Mouse (Mus musculus) stomach, postnatal 0 days (tissue): ENCODE data around the gene Ctsd. TPM values are rescaled to one million over a fixed set of nuclear protein-coding genes. Genes with fewer than 3 reads are reported as not detected.
A peak's percentile ranks its signal among the peaks of the same experiment; 100 is the strongest.

Experiments used
- ATAC-seq: fragments of 200-750 bp; cut with Nextera tagmentation; 2 replicates; pipeline ENCODE4 v1.8.0; 2017; ENCODE audit not compliant: low FRiP score, low TSS enrichment
- DNase-seq: peaks from one replicate; pipeline ENCODE4 v3.0.0-alpha.2; 2016; ENCODE audit warnings: low spot score
- H3K27ac ChIP-seq: fragments of 300-500 bp; sonication (generic); replicated peaks from 2 replicates; pipeline ENCODE4 v1.5.1; 2014; ENCODE audit warnings: mild to moderate bottlenecking, control low read depth
- H3K27me3 ChIP-seq: fragments of 300-500 bp; sonication (generic); 2 replicates; pipeline ENCODE4 v1.6.1; 2014; ENCODE audit warnings: low read length; ENCODE audit not compliant: control insufficient read depth, insufficient read depth
- H3K36me3 ChIP-seq: fragments of 300-500 bp; sonication (generic); 2 replicates; pipeline ENCODE4 v1.6.1; 2014; ENCODE audit warnings: low read length, mixed read lengths; ENCODE audit not compliant: control insufficient read depth, insufficient read depth
- H3K4me1 ChIP-seq: fragments of 300-500 bp; sonication (generic); replicated peaks from 2 replicates; pipeline ENCODE4 v1.6.1; 2014; ENCODE audit warnings: antibody characterized with exemption; ENCODE audit not compliant: control insufficient read depth, insufficient read depth
- H3K4me2 ChIP-seq: fragments of 300-500 bp; sonication (generic); replicated peaks from 2 replicates; pipeline ENCODE4 v1.6.1; 2014; ENCODE audit warnings: low read depth, mild to moderate bottlenecking, control low read depth, moderate library complexity
- H3K4me3 ChIP-seq: fragments of 300-500 bp; sonication (generic); 2 replicates; pipeline ENCODE4 v1.5.1; 2014; ENCODE audit warnings: low read depth, low read length, control low read depth
- H3K9ac ChIP-seq: fragments of 300-500 bp; sonication (generic); 2 replicates; pipeline ENCODE4 v1.6.1; 2014; ENCODE audit warnings: mild to moderate bottlenecking, low read length, control low read depth, mixed read lengths
- H3K9me3 ChIP-seq: fragments of 300-500 bp; sonication (generic); 2 replicates; pipeline ENCODE4 v1.6.1; 2016; ENCODE audit warnings: low read length; ENCODE audit not compliant: control insufficient read depth
- CTCF ChIP-seq: IDR thresholded peaks from 2 replicates; pipeline ENCODE4 v1.5.1; 2016; ENCODE audit warnings: antibody characterized with exemption, low read depth, mild to moderate bottlenecking, moderate library complexity
- EP300 ChIP-seq: optimal IDR thresholded peaks from 2 replicates; pipeline ENCODE3; 2016; ENCODE audit warnings: antibody characterized with exemption
- WGBS: fragments of 180-500 bp; shearing (Covaris S2); extraction: QIAGEN DNeasy Blood & Tissue Kit; methylation state at CpG from one replicate; pipeline ENCODE4 v1.1.7; 2014; 5-methylcytosine and 5-hydroxymethylcytosine counted together
- polyA plus RNA-seq: library from polyadenylated mRNA; unstranded; fragments of >200 nt; fragmentation: Nextera tagmentation; extraction: Ambion mirVana; gene quantifications from 2 replicates; pipeline ENCODE4 v1.2.1, GENCODE M21; 2015

The Ctsd gene
- polyA plus RNA-seq, 1 experiment from 2014 or later, result 798 TPM

DNA sequence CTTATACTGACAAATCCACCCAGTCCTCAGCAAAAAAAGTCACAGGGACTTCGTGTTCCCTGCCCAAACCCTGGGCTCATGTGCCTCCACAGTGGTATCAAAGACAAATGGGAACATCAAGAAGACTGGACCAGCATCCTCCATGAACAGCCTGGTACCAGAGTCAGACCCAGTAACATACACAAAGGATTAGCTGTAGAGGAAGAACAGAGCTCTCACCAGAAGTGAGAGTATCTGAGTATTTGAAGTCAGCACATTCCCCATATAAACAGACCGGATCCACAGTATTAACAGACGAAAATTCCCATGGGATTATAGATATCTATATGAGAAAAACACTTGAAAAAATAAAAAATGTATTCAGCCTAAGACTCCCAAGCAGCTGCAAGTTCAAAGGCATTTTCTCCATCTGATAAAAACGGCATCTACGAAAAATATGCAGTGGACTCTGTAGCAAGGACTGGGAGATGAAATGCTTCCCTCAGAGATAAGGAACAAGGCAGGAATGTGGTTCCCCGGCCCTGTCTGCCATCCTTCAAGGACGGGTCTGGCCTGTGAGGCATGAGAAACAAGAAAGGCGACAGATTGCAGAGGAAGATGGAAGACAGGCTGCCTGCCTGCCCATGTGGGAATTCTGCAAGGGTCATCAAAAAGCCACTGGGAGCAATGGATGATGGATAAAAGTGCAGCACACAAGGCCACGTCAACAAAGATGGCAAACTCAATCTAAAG lies 61.0 kb downstream of the Ctsd start:
- H3K4me2 ChIP-seq, result no peak overlapping the region
- H3K4me1 ChIP-seq, result no peaks in the 10 kb centered on the region; the same call in 1 of the 2 replicates
- no peak for TF ChIP-seq CTCF
- TF ChIP-seq EP300, result peak; percentile 47
- H3K27me3 ChIP-seq, result no peaks in the 10 kb centered on the region
- peak; percentile 35; the same call in 1 of the 2 replicates for ATAC-seq
- H3K9ac ChIP-seq, result no peak overlapping the region; the same call in 1 of the 2 replicates
- WGBS, result 27% methylated on average over 9 of the region's 9 CpGs
- H3K9me3 ChIP-seq, result no peaks in the 10 kb centered on the region
- DNase-seq, result no peak
- no peaks in the 10 kb centered on the region for H3K36me3 ChIP-seq
- H3K27ac ChIP-seq, result peak overlapping the region; percentile 86
- H3K4me3 ChIP-seq, result no peak overlapping the region

Other genes starting within 250 kb of the Ctsd start
- gene Gm45337, start 243.4 kb downstream of the Ctsd start, polyA plus RNA-seq, result not detected in 2 replicates
- not detected in 2 replicates for gene Gm29735, start 230.9 kb downstream of the Ctsd start, polyA plus RNA-seq
- gene Gm4553, start 222.3 kb downstream of the Ctsd start, polyA plus RNA-seq, result not detected in 2 replicates
- gene Krtap5-2, start 212.0 kb downstream of the Ctsd start, polyA plus RNA-seq, result not detected in 2 replicates
- gene Gm10153, start 197.6 kb downstream of the Ctsd start, polyA plus RNA-seq, result not detected in 2 replicates
- not detected in 2 replicates for gene Krtap5-3, start 186.7 kb downstream of the Ctsd start, polyA plus RNA-seq
- gene Gm7579, start 176.2 kb downstream of the Ctsd start, polyA plus RNA-seq, result not detected in 2 replicates
- not detected in 2 replicates for gene Krtap5-5, start 158.1 kb downstream of the Ctsd start, polyA plus RNA-seq
- not detected in 2 replicates for gene Gm40460, start 147.0 kb downstream of the Ctsd start, polyA plus RNA-seq
- gene Gm2431, start 129.7 kb downstream of the Ctsd start, polyA plus RNA-seq, result not detected in 2 replicates
- gene Gm4559, start 113.7 kb downstream of the Ctsd start, polyA plus RNA-seq, result not detected in 2 replicates
- gene Krtap5-1, start 90.9 kb downstream of the Ctsd start, polyA plus RNA-seq, result not detected in 2 replicates
- gene Krtap5-4, start 84.5 kb downstream of the Ctsd start, polyA plus RNA-seq, result not detected in 2 replicates
- 9.9 and 12.0 TPM in 2 replicates for gene Ifitm10, start 14.3 kb downstream of the Ctsd start, polyA plus RNA-seq
- 0.80 and 0.81 TPM in 2 replicates for gene Gm49369, start 5.4 kb downstream of the Ctsd start, polyA plus RNA-seq
- 70.7 and 78.9 TPM in 2 replicates for gene Syt8, start 46.8 kb upstream of the Ctsd start, polyA plus RNA-seq
- gene Tnni2, start 53.8 kb upstream of the Ctsd start, polyA plus RNA-seq, result 19.1 and 19.6 TPM in 2 replicates
- gene Lsp1, start 72.8 kb upstream of the Ctsd start, polyA plus RNA-seq, result 107 and 110 TPM in 2 replicates
- 8.0 and 11.7 TPM in 2 replicates for gene Tnnt3, start 110.8 kb upstream of the Ctsd start, polyA plus RNA-seq
- gene Mrpl23, start 144.6 kb upstream of the Ctsd start, polyA plus RNA-seq, result 17.7 and 19.4 TPM in 2 replicates